Mouse (Mus musculus) intestine, embryonic 16.5 days (tissue): ENCODE data around the gene Gcg. TPM values are rescaled to one million over a fixed set of nuclear protein-coding genes. Genes with fewer than 3 reads are reported as not detected.

Source experiments
- ATAC-seq: fragments of 200-750 bp; cut with Nextera tagmentation; 2 replicates; pipeline ENCODE4 v1.8.0; 2017; ENCODE audit warnings: moderate TSS enrichment, moderate library complexity
- H3K27ac ChIP-seq: fragments of 300-500 bp; sonication (generic); 2 replicates; pipeline ENCODE4 v1.5.1; 2014; ENCODE audit warnings: mild to moderate bottlenecking, low read length
- H3K27me3 ChIP-seq: fragments of 300-500 bp; sonication (generic); replicated peaks from 2 replicates; pipeline ENCODE4 v1.6.1; 2014; ENCODE audit warnings: low read length, control low read depth, mixed read lengths; ENCODE audit not compliant: control insufficient read depth, insufficient read depth
- H3K36me3 ChIP-seq: fragments of 300-500 bp; sonication (generic); 2 replicates; pipeline ENCODE4 v1.6.1; 2014; ENCODE audit warnings: low read length, control low read depth; ENCODE audit not compliant: control insufficient read depth, insufficient read depth
- H3K4me1 ChIP-seq: fragments of 300-500 bp; sonication (generic); 2 replicates; pipeline ENCODE4 v1.6.1; 2014; ENCODE audit warnings: low read length, control low read depth, mixed read lengths; ENCODE audit not compliant: control insufficient read depth, insufficient read depth
- H3K4me2 ChIP-seq: fragments of 300-500 bp; sonication (generic); 2 replicates; pipeline ENCODE4 v1.6.1; 2014; ENCODE audit warnings: low read depth, low read length, control low read depth
- H3K4me3 ChIP-seq: fragments of 300-500 bp; sonication (generic); 2 replicates; pipeline ENCODE4 v1.5.1; 2014; ENCODE audit warnings: mild to moderate bottlenecking, low read length
- H3K9ac ChIP-seq: fragments of 300-500 bp; sonication (generic); 2 replicates; pipeline ENCODE4 v1.6.1; 2014; ENCODE audit warnings: low read depth, low read length
- H3K9me3 ChIP-seq: fragments of 300-500 bp; sonication (generic); 2 replicates; pipeline ENCODE4 v1.6.1; 2016; ENCODE audit warnings: low read length, control low read depth; ENCODE audit not compliant: control insufficient read depth
- WGBS: fragments of 180-500 bp; shearing (Covaris S2); extraction: QIAGEN DNeasy Blood & Tissue Kit; methylation state at CpG from one replicate; pipeline ENCODE4 v1.1.7; 2014; 5-methylcytosine and 5-hydroxymethylcytosine counted together
- polyA plus RNA-seq: library from polyadenylated mRNA; unstranded; fragments of >200 nt; fragmentation: Nextera tagmentation; extraction: Ambion mirVana; gene quantifications from 2 replicates; pipeline ENCODE4 v1.2.1, GENCODE M21; 2015

Gcg gene
- polyA plus RNA-seq, 1 experiment from 2014 or later = 66.9 TPM

DNA sequence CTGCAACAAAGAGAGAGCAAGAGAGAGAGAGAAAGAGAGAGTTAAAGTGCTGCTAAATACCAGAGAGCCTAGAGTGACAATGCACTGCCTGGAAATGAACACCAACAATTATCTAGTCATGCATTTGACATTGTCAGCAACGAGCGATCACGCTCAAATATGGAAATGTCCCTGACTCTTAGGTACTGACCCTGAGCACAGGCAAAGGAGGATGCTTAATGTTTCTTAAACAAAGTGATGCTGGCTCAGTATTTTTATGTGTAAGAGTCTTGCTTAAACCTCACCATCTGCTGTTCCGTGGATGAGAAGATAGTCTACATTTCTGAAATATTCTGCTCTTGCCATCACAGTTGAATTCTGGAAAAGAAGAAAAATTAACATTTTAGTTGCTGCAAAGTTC is 19.1 kb upstream of the Gcg start:
- 79% methylated on average over 4 of the region's 4 CpGs for WGBS
- Histone ChIP-seq H3K36me3 (no peaks in the 10 kb centered on the region), H3K27ac (no peak overlapping the region), H3K4me1 (no peaks in the 10 kb centered on the region), H3K27me3 (no peaks in the 10 kb centered on the region), H3K4me2 (no peak overlapping the region), H3K4me3 (no peak overlapping the region), H3K9me3 (no peaks in the 10 kb centered on the region), H3K9ac (no peak overlapping the region)
- ATAC-seq = no peak

DNA sequence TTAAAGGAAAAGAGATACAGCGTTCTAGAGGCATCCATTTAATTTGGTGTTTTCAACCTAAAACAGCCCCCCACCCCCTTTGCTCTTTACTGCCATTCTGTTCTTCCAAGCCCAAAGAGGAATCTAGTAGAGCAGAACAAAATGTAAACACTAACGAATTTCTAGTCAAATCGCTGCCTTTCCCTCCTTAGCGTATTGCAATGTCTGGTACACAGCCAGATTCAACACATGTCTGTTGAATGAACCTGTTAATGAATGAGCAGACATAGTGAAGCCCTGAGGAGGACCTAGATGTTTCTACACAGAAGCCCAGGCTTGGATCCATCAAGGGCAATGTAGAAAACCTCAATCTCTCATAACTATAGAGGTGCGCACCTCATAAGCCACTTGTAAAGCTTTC is 15.4 kb upstream of the Gcg start:
- H3K27me3 ChIP-seq = no peaks in the 10 kb centered on the region
- H3K27ac ChIP-seq = no peak overlapping the region
- no peak for ATAC-seq
- no peaks in the 10 kb centered on the region for H3K9me3 ChIP-seq
- H3K4me2 ChIP-seq = no peak overlapping the region
- H3K9ac ChIP-seq = no peak overlapping the region
- no peaks in the 10 kb centered on the region for H3K4me1 ChIP-seq
- no peak overlapping the region for H3K4me3 ChIP-seq
- no peaks in the 10 kb centered on the region for H3K36me3 ChIP-seq
- WGBS = 81% methylated on average over 5 of the region's 5 CpGs

DNA sequence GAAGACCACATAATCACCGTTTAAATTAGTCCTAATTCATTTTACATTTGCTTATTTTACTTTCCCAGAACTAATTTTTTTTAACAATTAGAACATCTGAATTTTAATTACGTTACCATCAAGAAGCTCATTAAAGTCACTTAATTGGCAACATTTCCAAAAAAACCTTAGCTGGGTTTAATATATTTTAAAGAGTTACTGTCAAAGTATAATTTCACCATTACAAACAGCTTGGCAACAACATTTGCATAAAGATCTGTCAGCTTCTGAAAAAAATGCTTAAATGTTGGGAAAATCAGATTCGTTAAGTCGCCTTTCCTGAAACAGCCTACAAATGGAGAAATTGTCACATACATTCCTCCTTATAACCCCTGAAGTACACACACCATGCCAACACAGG is 14.6 kb upstream of the Gcg start:
- no peak for ATAC-seq
- H3K4me3 ChIP-seq = no peak overlapping the region
- H3K4me1 ChIP-seq = no peaks in the 10 kb centered on the region
- no peak overlapping the region for H3K4me2 ChIP-seq
- H3K36me3 ChIP-seq = no peaks in the 10 kb centered on the region
- no peaks in the 10 kb centered on the region for H3K27me3 ChIP-seq
- H3K9ac ChIP-seq = no peak overlapping the region
- H3K9me3 ChIP-seq = no peaks in the 10 kb centered on the region
- H3K27ac ChIP-seq = no peak overlapping the region
- 91% methylated on average over 4 of the region's 4 CpGs for WGBS

DNA sequence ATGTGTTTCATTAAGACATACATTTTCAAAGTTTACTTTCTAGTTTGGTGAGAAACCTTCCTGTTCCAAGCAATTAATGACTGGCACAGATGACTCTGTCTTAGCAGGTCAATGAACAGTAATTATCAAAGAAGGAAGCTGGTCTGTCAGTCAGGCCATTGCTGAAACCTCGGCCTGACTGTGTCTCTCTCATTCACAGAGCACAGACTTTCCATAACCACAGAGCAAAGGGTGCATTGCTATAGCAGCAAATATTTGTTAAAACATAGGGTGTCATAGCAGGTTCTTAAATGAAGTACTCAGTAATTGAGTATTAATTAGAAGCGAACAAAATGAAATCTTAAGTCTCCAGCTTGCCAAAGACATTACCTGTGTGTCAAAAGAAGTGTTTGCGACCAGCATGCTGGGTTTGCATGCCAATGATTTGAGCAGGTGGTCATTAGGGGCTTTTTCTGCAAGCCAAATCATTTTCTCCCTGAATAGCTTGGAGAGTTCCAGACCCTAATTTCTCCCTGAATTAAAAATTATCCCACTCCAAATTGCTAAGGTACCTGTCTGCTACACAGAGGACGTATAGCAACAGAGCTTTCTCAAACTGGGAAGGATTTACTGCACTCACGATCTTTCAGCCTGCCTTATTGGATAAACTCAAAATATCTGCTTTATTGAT is 14.0 kb upstream of the Gcg start:
- Histone ChIP-seq H3K27ac (no peak overlapping the region), H3K36me3 (no peaks in the 10 kb centered on the region), H3K4me1 (no peaks in the 10 kb centered on the region), H3K4me2 (no peak overlapping the region), H3K27me3 (no peaks in the 10 kb centered on the region), H3K4me3 (no peak overlapping the region), H3K9me3 (no peaks in the 10 kb centered on the region), H3K9ac (no peak overlapping the region)
- 79% methylated on average over 5 of the region's 5 CpGs for WGBS
- ATAC-seq = no peak

DNA sequence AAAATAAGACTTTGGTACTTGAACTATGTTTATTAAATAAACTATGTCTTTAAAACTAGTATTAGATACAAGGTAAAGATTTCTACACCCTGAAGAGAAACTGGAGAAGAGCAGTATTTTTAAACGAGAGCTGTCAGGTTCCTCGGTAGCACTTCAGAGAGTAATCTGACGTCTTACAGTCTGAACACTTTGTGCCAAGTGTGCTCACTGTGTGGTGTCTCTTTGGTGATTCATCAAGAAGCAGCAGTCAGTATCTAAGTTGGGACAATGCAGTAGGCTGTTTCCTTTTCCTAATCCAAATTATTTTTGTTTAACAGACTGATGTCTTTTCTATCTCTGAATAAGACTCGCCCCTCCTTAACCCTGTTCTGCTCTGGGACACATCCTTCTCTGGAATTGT is 12.0 kb upstream of the Gcg start:
- ATAC-seq = no peak
- 62% methylated on average over 4 of the region's 4 CpGs for WGBS
- Histone ChIP-seq H3K4me2 (no peak overlapping the region), H3K27me3 (no peaks in the 10 kb centered on the region), H3K4me3 (no peak overlapping the region), H3K36me3 (no peaks in the 10 kb centered on the region), H3K9ac (no peak overlapping the region), H3K27ac (no peak overlapping the region), H3K4me1 (no peaks in the 10 kb centered on the region), H3K9me3 (no peaks in the 10 kb centered on the region)

DNA sequence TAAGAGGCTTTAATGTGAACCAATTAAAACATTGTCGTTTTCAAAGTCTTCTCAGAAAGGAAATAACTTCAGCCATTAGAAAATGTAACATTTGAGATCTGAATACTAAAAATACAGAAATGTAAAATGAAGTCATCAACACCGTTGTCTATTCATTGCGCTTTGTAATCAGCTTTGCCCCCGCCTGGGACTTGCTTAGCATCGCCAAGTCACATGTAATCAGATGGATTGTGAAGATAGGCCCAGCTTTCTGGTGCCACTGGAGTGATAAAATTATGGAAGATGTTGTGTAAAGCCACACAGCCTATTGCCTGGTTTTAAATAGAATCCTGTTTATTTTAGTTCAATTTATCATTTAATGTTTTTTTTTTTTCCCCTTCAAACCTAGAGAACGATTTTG is 6.4 kb upstream of the Gcg start:
- Histone ChIP-seq H3K4me3 (no peak overlapping the region), H3K4me2 (no peak overlapping the region), H3K9ac (no peak overlapping the region), H3K4me1 (no peaks in the 10 kb centered on the region), H3K27me3 (no peaks in the 10 kb centered on the region), H3K27ac (no peak overlapping the region), H3K36me3 (no peaks in the 10 kb centered on the region), H3K9me3 (no peaks in the 10 kb centered on the region)
- WGBS = 88% methylated on average over 6 of the region's 6 CpGs
- ATAC-seq = no peak

DNA sequence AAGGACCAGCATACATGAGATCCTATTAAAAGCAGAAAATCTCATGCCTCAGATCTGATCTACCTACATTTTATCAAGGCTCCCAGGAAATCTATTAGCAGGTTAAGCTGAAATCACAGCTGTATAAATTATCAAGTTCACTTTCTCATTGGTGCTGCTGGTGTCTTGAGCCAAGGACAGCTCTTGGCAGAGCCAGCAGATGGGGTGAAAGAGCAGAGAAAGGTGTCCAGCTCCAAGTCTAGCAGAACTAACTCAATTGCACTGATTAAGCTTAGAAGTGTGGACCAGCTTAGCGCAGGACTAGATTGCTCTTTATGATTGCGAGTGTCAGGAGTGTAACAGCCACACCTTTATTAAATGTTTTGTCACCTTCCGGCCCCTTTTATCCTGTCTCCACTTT is 1.5 kb upstream of the Gcg start:
- Histone ChIP-seq H3K4me3 (no peak overlapping the region), H3K36me3 (no peaks in the 10 kb centered on the region), H3K27ac (no peak overlapping the region), H3K4me1 (no peaks in the 10 kb centered on the region), H3K27me3 (no peaks in the 10 kb centered on the region), H3K9me3 (no peaks in the 10 kb centered on the region), H3K4me2 (no peak overlapping the region), H3K9ac (no peak overlapping the region)
- no peak for ATAC-seq
- WGBS = 83% methylated on average over 3 of the region's 3 CpGs

DNA sequence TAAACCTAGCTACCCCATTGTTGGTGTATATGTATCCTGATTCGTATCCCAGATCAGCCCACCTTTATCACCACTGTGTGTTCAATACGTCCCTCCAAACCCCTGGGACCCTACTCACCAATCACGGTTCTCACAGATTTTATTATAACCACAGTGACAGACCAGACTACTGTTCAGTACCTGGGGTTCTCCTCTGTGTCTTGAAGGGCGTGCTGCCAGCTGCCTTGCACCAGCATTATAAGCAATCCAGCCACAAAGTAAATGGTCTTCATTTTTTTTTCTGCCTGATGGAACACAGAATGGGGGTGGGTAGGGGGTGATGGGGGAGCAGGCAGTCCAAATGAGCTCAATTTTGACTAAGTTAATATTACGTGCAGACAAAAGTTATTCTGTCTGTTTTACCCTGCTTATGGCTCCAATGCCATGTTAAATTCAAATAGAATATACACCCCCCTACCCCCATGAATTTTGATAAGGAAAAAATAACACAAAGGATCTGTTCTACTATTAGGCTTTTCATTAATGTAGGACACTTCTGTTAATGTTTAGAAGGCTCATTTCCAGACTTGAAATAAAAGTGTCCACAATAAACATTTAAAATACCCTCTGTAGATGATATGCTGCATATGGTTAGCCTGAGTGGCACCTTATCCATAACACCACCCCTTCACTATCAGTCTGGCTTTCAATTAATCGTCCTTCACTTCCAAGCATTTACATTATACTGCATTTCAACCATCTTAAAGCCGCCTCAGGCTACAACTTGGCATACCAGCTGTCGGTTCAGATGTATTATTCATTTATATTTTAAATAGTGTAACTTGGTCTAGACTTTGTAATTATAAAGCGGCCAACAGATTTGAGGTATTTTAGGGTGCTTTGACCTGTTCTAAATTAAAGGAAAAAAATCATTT is 2.9 kb downstream of the Gcg start:
- H3K4me2 ChIP-seq = no peak overlapping the region
- H3K9me3 ChIP-seq = no peaks in the 10 kb centered on the region
- H3K9ac ChIP-seq = no peak overlapping the region
- no peak for ATAC-seq
- no peaks in the 10 kb centered on the region for H3K27me3 ChIP-seq
- H3K4me1 ChIP-seq = no peaks in the 10 kb centered on the region
- H3K27ac ChIP-seq = no peak overlapping the region
- no peak overlapping the region for H3K4me3 ChIP-seq
- 67% methylated on average over 9 of the region's 9 CpGs for WGBS
- no peaks in the 10 kb centered on the region for H3K36me3 ChIP-seq

DNA sequence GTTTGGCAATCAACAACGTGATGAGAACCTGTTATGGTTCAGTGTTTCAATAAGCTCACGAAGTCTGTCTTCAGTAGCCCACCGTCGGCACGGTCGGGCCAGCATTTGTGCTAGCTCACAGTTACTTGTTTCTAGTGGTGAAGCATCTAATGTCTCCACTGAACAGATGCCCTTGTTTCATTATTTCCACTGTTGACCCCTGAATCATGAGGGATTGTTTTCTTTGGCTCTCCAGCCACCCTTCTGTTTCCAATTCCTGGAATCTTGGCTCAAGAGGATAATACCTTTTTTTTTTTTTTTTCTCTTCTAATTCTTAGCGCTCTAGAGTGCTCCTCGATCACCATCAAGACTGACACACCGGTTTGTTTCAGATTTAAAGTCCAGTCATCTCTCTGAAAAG is 13.9 kb downstream of the Gcg start:
- no peak for ATAC-seq
- no peak overlapping the region for H3K27ac ChIP-seq
- WGBS = 86% methylated on average over 9 of the region's 9 CpGs
- no peak overlapping the region for H3K4me3 ChIP-seq
- no peak overlapping the region for H3K4me2 ChIP-seq
- H3K9ac ChIP-seq = no peak overlapping the region
- H3K9me3 ChIP-seq = no peaks in the 10 kb centered on the region
- no peaks in the 10 kb centered on the region for H3K36me3 ChIP-seq
- H3K27me3 ChIP-seq = no peaks in the 10 kb centered on the region
- no peaks in the 10 kb centered on the region for H3K4me1 ChIP-seq
